Mouse (Mus musculus) right cerebral cortex, adult 2 months (tissue): ENCODE measurements around the gene Crbn.

ENCODE experiments used
- DNase-seq, 2 experiments: peaks; one replicate each; pipeline ENCODE4 v3.0.0; 2021 to 2022; ENCODE audit warnings: low spot score in 2 of 2

Crbn gene

GRCm38 (mm10) chr6:106799333-106800226 is at the start of gene Crbn:
TSS of gene Crbn (minus strand) at chr6:106800077.
- peak; percentile 92 to 93 for DNase-seq

DNA sequence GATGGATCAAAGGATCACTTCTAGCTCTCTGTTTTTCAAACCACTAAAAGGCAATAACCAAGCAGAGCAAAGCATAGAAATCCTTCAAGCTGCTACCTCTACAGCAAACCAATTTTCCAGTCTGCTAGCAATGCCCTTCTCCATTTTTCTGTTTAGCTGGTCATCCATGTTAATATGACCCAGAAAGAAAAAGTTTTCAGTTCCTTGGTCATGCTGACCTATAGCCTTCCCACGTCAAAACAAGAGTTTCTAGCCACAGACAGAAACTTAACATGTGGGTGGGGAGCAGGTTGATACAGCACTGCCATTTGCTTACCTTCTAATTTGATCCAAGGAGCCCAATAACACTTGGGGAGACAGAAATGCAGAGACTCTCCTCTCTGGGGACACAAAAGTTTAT is 40.3 kb upstream of the Crbn start:
- no peak for DNase-seq

- no peak for DNase-seq
Measured at GRCm38 (mm10) chr6:106838053-106838452, 38.2 kb upstream of the Crbn start.

DNA sequence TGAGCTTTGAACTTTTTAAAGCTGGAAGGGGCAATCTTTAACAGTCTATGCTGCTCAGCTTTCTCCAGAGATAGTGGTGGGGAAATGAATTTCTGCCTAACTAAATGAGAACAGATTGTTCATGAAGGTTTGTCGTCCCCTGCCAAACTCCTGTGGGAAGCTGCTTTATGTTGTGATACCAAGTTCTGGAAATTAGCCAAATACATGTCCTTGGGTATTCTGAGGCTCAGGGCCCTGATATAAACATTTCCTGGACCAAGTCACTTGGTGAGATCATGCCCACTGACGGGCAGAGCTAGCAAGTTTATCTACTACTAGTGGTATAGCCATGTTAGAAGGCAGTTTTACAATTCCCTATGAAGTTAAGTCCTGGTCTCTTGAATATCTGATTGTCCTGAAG is 35.4 kb upstream of the Crbn start:
- DNase-seq, result no peak

GRCm38 (mm10) chr6:106822329-106822728 is 22.5 kb upstream of the Crbn start:
- DNase-seq, result peak; percentile 59 to 63

GRCm38 (mm10) chr6:106820566-106820965 is 20.7 kb upstream of the Crbn start:
- no peak for DNase-seq

DNA sequence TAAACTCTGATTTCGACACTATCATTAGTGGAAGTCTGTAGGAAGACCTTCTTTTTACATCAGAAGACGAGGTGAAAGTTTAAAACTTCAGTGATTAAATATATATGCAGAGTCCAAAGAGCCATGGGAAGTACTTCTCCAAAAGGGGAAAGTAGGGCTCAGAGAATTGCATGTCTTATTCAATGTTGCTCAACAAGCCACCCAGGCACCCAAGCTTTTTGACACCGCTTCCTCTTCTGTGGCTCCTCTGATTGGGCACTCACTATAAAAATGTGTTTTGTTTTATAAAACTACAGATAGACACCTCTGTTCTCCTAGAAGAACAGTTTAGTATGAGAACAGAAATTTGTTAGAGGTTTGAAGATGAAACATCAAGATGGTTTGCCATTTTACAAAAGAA is 20.0 kb upstream of the Crbn start:
- no peak for DNase-seq

DNA sequence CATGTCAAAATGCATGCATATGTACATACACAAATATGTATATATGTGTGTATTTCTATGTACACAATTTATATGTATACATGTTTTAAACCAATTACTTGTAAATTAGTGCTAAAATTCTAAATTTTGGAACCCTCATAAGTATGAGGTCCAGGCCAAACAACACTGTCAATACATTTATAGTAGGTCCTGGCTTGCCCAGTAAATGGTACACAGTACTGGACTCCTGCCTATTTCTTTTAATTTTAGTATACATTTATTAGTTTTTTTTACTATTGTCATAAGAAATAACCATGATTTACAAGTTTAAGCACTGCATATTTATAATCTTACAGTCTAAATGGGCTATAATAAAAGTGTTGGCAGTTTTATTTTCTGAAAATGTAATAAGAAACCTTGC is 19.4 kb upstream of the Crbn start:
- DNase-seq, result no peak

DNA sequence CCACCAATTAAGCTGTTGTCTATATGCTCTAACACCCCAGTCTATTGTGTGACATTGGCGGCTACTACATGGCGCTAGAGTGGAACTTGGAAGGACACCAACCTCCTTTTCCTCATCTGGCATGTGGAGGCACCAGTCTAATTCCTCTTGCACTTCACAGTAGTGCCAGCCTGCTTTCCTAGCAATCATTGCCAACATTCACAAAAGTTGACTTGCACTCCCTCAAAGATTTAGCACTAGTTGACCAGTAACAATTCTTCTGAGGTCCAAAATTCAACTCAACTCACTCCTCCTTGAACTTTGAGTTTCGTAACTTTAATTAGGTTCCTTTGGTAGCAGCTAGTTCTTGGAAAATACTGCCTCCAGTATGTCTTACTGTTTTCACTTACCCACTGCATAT is 10.8 kb upstream of the Crbn start:
- no peak for DNase-seq

GRCm38 (mm10) chr6:106809161-106809560 is 9.3 kb upstream of the Crbn start:
- no peak for DNase-seq

GRCm38 (mm10) chr6:106804904-106805303 is 5.0 kb upstream of the Crbn start:
- DNase-seq, result peak; percentile 25 to 43

- no peak for DNase-seq
Measured at GRCm38 (mm10) chr6:106800227-106800557, 315 bp upstream of the Crbn start.

- no peak for DNase-seq
Measured at GRCm38 (mm10) chr6:106794094-106794814, 5.6 kb downstream of the Crbn start.

DNA sequence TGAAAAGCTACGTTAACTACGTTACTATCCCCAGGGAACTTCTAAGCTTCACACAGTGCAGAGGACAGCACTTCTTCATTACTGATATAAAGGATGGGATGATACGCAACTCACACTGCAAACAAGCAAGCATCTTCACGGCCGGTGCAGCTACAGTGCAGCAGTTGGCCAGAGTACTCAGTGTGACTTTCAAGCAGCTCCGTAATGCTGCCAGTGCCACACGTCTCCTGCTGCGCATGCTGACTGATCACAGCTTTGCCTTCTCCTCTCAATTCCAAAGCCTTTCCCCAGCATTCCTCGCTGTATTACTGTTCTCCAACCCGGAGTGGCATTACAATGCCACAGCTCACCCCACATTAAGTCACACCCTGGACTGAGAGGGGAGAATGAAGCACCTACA is 6.3 kb downstream of the Crbn start:
- no peak for DNase-seq

GRCm38 (mm10) chr6:106793088-106793487 is 6.8 kb downstream of the Crbn start:
- DNase-seq, result no peak

DNA sequence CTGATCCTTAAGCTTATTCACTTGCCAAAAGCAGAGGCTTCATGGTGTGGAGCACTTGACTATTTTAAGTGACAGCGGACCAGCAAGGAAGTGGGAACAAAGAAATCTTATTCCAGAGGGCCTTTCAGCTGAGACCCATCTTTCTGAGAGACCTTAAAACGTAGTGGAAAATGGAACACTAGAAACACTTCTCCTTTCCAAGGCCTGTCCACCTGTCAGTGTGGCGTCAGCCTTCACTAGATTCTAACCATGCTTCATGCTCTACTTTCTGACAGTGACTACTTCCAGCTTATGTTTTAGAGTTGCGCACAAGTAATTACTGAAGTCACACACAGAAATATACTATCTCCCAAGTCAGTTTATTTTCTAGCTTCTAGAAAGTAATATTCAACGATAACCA is 7.4 kb downstream of the Crbn start:
- DNase-seq, result no peak

DNA sequence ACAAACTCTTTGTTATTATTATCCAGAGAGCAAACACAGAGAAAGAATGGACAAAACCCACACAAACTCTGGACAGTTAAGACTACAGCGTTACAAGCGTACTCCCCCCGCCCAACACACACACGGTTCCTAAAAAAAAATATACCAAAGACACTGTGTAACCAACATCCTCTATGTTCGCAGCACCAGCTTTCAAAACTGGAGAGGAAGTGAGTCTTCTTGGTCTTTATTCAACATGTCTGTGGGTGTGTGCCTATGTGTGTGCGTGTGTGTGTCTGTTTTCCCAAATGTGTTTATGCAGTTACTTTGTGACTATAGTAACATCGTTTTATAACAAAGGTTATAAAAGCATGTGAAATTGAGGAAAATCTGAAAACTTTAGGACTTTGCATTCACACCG is 8.4 kb downstream of the Crbn start:
- no peak for DNase-seq

GRCm38 (mm10) chr6:106787138-106787537 is 12.7 kb downstream of the Crbn start:
- no peak for DNase-seq

- no peak for DNase-seq
Measured at GRCm38 (mm10) chr6:106770046-106770445, 29.8 kb downstream of the Crbn start.

GRCm38 (mm10) chr6:106769290-106769866 is 30.5 kb downstream of the Crbn start:
- DNase-seq, result no peak

DNA sequence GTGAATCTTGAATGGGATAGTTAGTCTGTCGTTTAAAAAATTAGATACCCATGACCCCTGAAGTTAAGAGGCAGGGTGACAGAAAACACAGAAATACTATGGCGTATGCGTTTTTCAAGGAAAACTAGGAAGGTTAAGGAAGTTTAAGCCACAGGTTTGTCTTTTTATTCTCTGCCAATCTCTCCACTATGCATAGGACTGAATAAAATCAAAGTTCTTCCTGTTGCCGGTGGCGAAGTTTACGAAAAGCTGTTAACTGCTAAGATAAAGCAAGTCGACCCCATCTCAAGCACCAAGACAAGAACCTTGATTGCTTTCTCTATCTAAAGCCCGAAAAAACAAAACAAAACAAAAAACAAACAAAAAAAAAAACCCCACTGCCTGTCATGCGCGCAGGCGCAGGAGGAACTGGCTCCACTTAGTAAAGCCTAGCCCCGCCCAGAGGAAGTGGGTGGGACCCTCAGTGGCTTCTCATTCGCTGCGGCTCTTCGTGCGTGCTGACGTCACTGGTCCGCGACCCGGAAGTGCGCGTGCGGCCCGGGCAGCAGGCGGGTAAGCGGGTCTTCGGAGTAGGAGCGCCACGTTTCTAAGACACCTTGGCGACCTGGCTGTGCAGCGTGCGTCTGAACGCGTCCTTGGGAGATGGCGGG is 31.1 kb downstream of the Crbn start, which contains the start of gene Trnt1:
Trnt1 (plus strand) TSS at position 481 of the 650 bp plus-strand sequence.
- peak; percentile 97 to 98 for DNase-seq

- DNase-seq, result no peak
Measured at GRCm38 (mm10) chr6:106766774-106767173, 33.1 kb downstream of the Crbn start.
